Mouse (Mus musculus): Measurements from ENCODE around the gene Clca1. TPM values are rescaled to one million over a fixed set of nuclear protein-coding genes. Genes with fewer than 3 reads are reported as not detected.

The Clca1 gene
- total RNA-seq, 2 experiments from 2014 or later: not detected

Other genes with a start within 250 kb of the Clca1 start
- not detected in 2 replicates for gene Clca3a2, start 213.3 kb downstream of the Clca1 start, total RNA-seq (2015)
- gene Clca3a2, start 213.3 kb downstream of the Clca1 start, total RNA-seq (2017): not detected in 2 replicates
- gene Clca3b, start 183.4 kb downstream of the Clca1 start, total RNA-seq (2015): not detected in 2 replicates
- gene Clca3b, start 183.4 kb downstream of the Clca1 start, total RNA-seq (2017): not detected in 2 replicates
- gene Clca4b, start 100.2 kb downstream of the Clca1 start, total RNA-seq (2015): not detected in 2 replicates
- not detected in 2 replicates for gene Clca4b, start 100.2 kb downstream of the Clca1 start, total RNA-seq (2017)
- not detected in 2 replicates for gene Clca4a, start 57.7 kb downstream of the Clca1 start, total RNA-seq (2015)
- not detected in 2 replicates for gene Clca4a, start 57.7 kb downstream of the Clca1 start, total RNA-seq (2017)
- gene Clca2, start 66.7 kb upstream of the Clca1 start, total RNA-seq (2015): not detected in 2 replicates
- gene Clca2, start 66.7 kb upstream of the Clca1 start, total RNA-seq (2017): not detected in 2 replicates
- 43.3 and 46.6 TPM in 2 replicates for gene Odf2l, start 85.8 kb upstream of the Clca1 start, total RNA-seq (2015)
- gene Odf2l, start 85.8 kb upstream of the Clca1 start, total RNA-seq (2017): 23.2 and 37.2 TPM in 2 replicates